Mouse (Mus musculus): ENCODE data around the gene Inpp4a. TPM values are rescaled to one million over a fixed set of nuclear protein-coding genes. Genes with fewer than 3 reads are reported as not detected.

Gene Inpp4a
- polyA plus RNA-seq, 1 experiment from 2014 or later = 74.9 TPM

DNA sequence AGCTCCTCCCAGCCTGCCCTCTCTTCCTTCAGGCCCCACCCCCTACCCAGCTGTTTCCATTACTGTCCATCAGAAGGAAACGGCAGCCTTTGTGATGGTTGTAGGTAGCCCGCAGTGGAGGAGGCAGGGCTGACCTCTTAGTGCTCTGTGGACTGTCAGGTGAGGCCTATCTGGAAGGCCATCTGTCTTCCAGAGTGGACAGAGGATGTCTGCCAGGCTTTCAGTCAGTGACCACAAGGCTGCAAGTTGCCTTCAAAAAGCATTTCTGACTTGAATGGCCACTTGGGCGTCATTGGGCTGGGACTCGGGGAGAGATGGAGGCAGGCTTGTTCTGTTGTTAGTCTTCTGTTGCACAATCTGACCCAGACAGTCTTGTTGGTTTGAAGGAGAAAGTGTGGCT, 79.9 kb downstream of the Inpp4a start:
- Histone ChIP-seq H3K36me3 (ENCODE audit: control insufficient read depth, insufficient read depth, low read length) (peaks cover 15% of the 10 kb centered on the region), H3K4me1 (ENCODE audit: control insufficient read depth, insufficient read depth, low read depth, low read length) (no peaks in the 10 kb centered on the region), H3K9ac (ENCODE audit: low read depth, low read length) (no peak overlapping the region), H3K27ac (ENCODE audit: low read depth, low read length) (no peak overlapping the region), H3K4me3 (ENCODE audit: low read length) (no peak overlapping the region), H3K27me3 (replicated peaks; ENCODE audit: control insufficient read depth, insufficient read depth, low read length) (no peaks in the 10 kb centered on the region), H3K4me2 (ENCODE audit: low read length) (no peak overlapping the region), H3K9me3 (ENCODE audit: control insufficient read depth, low read length) (no peaks in the 10 kb centered on the region)
- ATAC-seq = no peak
- WGBS = 72% methylated on average over 4 of the region's 4 CpGs

DNA sequence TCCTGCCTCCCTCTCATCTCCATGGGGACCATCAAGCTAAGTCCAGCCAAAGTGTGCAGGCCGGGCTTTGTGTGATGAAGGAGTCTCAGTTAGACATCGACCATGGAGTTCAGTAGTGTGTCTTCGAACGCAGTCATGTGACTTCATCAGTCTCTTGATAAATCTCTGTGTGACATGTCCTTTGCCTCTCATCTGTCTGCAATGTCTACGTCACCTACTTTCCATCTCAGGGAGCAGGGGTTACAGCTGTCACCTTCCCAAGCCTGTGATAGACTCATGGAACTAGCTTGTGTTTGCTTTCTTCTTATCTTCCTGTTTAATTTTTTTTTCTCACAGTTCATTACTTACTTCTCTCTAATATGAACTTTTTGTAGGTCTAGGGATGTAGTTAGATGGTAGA, 81.2 kb downstream of the Inpp4a start:
- no peaks in the 10 kb centered on the region for H3K4me1 ChIP-seq (ENCODE audit: control insufficient read depth, insufficient read depth, low read depth, low read length)
- H3K27me3 ChIP-seq (replicated peaks; ENCODE audit: control insufficient read depth, insufficient read depth, low read length) = no peaks in the 10 kb centered on the region
- H3K9ac ChIP-seq (ENCODE audit: low read depth, low read length) = no peak overlapping the region
- H3K27ac ChIP-seq (ENCODE audit: low read depth, low read length) = no peak overlapping the region
- WGBS = 92% methylated on average over 5 of the region's 5 CpGs
- H3K9me3 ChIP-seq (ENCODE audit: control insufficient read depth, low read length) = no peaks in the 10 kb centered on the region
- no peak overlapping the region for H3K4me3 ChIP-seq (ENCODE audit: low read length)
- no peak for ATAC-seq
- H3K4me2 ChIP-seq (ENCODE audit: low read length) = no peak overlapping the region
- peaks cover 6% of the 10 kb centered on the region for H3K36me3 ChIP-seq (ENCODE audit: control insufficient read depth, insufficient read depth, low read length)

DNA sequence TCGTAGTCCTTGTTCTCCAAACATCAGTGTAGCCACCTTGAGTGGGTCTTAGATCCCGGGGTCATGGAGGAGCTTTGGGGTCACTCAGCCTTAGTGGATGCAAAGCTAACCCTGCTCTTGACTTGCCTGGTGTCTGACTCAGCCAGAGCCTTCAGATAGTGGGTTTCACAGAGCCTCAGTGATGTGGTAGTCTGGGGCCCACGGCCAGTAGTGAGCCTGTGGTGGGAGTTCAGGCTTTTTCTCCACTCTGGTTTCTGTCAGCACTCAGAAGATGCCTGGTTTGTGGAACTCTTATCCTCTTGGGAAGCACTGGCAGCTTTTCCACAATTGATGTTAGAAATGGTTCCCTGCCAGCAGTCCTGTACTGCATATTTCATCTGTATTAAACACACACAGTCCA, 84.6 kb downstream of the Inpp4a start:
- H3K4me2 ChIP-seq (ENCODE audit: low read length) = no peak overlapping the region
- WGBS = 93% methylated on average over 3 of the region's 3 CpGs
- H3K9me3 ChIP-seq (ENCODE audit: control insufficient read depth, low read length) = no peaks in the 10 kb centered on the region
- no peak overlapping the region for H3K27ac ChIP-seq (ENCODE audit: low read depth, low read length)
- H3K9ac ChIP-seq (ENCODE audit: low read depth, low read length) = no peak overlapping the region
- peaks cover 15% of the 10 kb centered on the region for H3K36me3 ChIP-seq (ENCODE audit: control insufficient read depth, insufficient read depth, low read length)
- H3K27me3 ChIP-seq (replicated peaks; ENCODE audit: control insufficient read depth, insufficient read depth, low read length) = no peaks in the 10 kb centered on the region
- no peak overlapping the region for H3K4me3 ChIP-seq (ENCODE audit: low read length)
- H3K4me1 ChIP-seq (ENCODE audit: control insufficient read depth, insufficient read depth, low read depth, low read length) = no peaks in the 10 kb centered on the region
- no peak for ATAC-seq

DNA sequence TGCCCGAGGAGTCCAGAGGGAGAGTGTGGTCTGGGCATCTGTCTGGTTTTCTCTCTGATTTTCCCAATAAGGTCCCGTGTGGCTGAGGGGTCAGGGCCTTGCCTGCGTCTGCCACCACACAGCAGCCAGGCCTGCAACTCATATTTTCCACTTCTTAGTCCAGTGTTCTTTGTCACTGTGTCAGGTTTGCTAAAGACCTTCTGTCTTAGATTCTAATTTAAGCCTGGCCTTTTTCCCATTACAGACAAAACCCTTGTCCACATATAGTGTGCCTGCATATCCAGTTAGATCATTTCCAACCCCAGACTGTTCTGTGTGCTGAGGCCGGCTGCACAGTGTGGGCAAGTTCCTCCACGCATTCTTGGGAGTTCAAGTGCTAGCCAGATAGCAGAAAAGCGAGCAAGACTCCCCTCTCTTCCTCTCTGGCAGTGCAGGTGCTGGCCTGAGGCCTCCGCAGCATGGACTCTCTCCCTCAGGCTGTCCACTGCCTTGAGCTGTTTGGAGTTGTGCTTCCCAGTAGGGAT, 86.8 kb downstream of the Inpp4a start:
- Histone ChIP-seq H3K27ac (ENCODE audit: low read depth, low read length) (no peak overlapping the region), H3K27me3 (replicated peaks; ENCODE audit: control insufficient read depth, insufficient read depth, low read length) (no peaks in the 10 kb centered on the region), H3K4me3 (ENCODE audit: low read length) (no peak overlapping the region), H3K4me1 (ENCODE audit: control insufficient read depth, insufficient read depth, low read depth, low read length) (no peaks in the 10 kb centered on the region), H3K4me2 (ENCODE audit: low read length) (no peak overlapping the region), H3K36me3 (ENCODE audit: control insufficient read depth, insufficient read depth, low read length) (peaks cover 17% of the 10 kb centered on the region), H3K9me3 (ENCODE audit: control insufficient read depth, low read length) (no peaks in the 10 kb centered on the region), H3K9ac (ENCODE audit: low read depth, low read length) (no peak overlapping the region)
- WGBS = 84% methylated on average over 7 of the region's 7 CpGs
- ATAC-seq = no peak

DNA sequence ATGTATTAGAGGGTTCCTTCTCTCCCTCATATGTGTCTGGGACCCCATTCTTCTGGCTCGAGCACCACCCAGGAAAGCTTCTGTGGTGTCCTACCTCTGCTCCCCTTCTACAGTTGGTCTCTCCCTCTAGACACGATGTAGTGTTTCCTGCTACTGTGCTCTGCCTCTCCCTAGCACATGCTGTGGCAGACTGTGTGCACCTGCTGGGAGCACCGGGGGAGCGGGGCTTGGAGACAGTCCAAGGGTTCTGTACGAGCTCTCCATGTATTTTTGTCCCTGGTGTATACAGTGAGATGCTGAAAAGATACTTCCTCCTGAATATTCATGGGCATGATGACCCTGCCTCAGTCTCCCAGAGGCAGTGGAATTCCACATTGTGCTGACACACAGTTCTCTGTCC, 93.5 kb downstream of the Inpp4a start:
- H3K9me3 ChIP-seq (ENCODE audit: control insufficient read depth, low read length) = no peaks in the 10 kb centered on the region
- no peaks in the 10 kb centered on the region for H3K4me1 ChIP-seq (ENCODE audit: control insufficient read depth, insufficient read depth, low read depth, low read length)
- H3K4me3 ChIP-seq (ENCODE audit: low read length) = no peak overlapping the region
- ATAC-seq = no peak
- no peak overlapping the region for H3K27ac ChIP-seq (ENCODE audit: low read depth, low read length)
- no peak overlapping the region for H3K4me2 ChIP-seq (ENCODE audit: low read length)
- WGBS = 68% methylated on average over 5 of the region's 5 CpGs
- peaks cover 33% of the 10 kb centered on the region for H3K36me3 ChIP-seq (ENCODE audit: control insufficient read depth, insufficient read depth, low read length)
- no peaks in the 10 kb centered on the region for H3K27me3 ChIP-seq (replicated peaks; ENCODE audit: control insufficient read depth, insufficient read depth, low read length)
- no peak overlapping the region for H3K9ac ChIP-seq (ENCODE audit: low read depth, low read length)

DNA sequence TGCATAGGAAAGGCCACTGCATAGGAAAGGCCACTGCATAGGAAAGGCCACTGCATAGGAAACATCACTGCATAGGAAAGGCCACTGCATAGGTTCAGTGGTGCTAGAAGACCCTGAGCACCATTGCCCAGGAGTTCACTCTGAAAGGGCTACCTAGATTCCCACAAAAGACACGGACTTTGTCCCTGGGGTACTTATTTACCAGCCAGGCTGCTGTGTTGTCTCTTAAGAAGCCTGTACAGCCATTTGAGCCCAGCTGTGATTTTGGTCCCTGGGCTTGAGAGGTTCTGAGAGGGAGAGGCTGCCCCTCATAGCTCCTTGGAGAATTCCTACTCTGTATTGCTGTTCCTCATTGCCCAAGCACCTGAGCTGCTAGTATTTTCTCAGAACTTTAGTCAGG, 96.8 kb downstream of the Inpp4a start:
- Histone ChIP-seq H3K9ac (ENCODE audit: low read depth, low read length) (no peak overlapping the region), H3K27ac (ENCODE audit: low read depth, low read length) (no peak overlapping the region), H3K4me3 (ENCODE audit: low read length) (no peak overlapping the region), H3K4me2 (ENCODE audit: low read length) (no peak overlapping the region), H3K36me3 (ENCODE audit: control insufficient read depth, insufficient read depth, low read length) (peaks cover 31% of the 10 kb centered on the region), H3K27me3 (replicated peaks; ENCODE audit: control insufficient read depth, insufficient read depth, low read length) (no peaks in the 10 kb centered on the region), H3K4me1 (ENCODE audit: control insufficient read depth, insufficient read depth, low read depth, low read length) (no peaks in the 10 kb centered on the region), H3K9me3 (ENCODE audit: control insufficient read depth, low read length) (no peaks in the 10 kb centered on the region)
- no peak for ATAC-seq
- WGBS = 67% methylated on average over 1 of the region's 1 CpGs

DNA sequence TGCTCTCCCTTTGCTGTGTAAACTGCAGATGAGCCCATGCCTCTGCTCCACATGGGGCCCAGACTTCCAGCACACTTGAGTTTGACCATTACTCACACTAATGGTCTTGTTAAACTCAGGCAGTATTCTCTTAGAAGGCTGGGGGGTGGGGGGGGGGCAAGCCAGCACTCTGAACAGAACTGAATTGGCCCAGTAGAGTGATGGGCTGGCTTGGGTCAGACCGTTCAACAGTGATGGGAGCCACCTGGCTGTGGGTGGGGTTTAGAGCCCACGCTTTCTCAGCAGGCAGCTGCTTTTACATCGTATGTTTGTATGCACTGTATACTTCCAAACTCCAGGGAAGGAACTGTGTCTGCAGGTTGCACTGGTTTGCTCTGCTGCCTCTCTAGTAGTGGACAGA, 99.3 kb downstream of the Inpp4a start:
- WGBS = 47% methylated on average over 3 of the region's 3 CpGs
- no peaks in the 10 kb centered on the region for H3K9me3 ChIP-seq (ENCODE audit: control insufficient read depth, low read length)
- peaks cover 28% of the 10 kb centered on the region for H3K36me3 ChIP-seq (ENCODE audit: control insufficient read depth, insufficient read depth, low read length)
- no peak overlapping the region for H3K9ac ChIP-seq (ENCODE audit: low read depth, low read length)
- no peaks in the 10 kb centered on the region for H3K27me3 ChIP-seq (replicated peaks; ENCODE audit: control insufficient read depth, insufficient read depth, low read length)
- no peak overlapping the region for H3K4me2 ChIP-seq (ENCODE audit: low read length)
- no peak for ATAC-seq
- no peak overlapping the region for H3K27ac ChIP-seq (ENCODE audit: low read depth, low read length)
- no peaks in the 10 kb centered on the region for H3K4me1 ChIP-seq (ENCODE audit: control insufficient read depth, insufficient read depth, low read depth, low read length)
- no peak overlapping the region for H3K4me3 ChIP-seq (ENCODE audit: low read length)

DNA sequence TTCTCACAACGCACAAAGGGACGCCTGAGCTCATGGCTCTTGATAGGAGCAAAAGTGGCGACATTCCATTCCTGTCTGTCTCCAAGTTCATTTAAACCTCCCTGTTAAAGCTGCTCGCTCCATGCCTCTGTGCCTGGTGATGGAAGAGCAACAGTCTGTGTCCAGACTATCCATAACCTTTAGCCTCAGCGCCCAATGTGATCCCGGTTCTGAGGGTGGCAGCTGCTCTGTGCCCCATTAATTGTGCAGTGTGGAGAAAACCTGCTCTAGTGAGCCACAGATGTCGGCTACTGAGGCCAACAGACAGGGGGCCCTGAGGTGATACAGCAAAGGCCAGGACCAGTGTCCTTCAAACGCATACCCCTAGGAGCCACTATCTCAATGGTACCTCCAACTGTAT, 100.1 kb downstream of the Inpp4a start:
- WGBS = 63% methylated on average over 8 of the region's 8 CpGs
- Histone ChIP-seq H3K36me3 (ENCODE audit: control insufficient read depth, insufficient read depth, low read length) (peaks cover 23% of the 10 kb centered on the region), H3K4me3 (ENCODE audit: low read length) (no peak overlapping the region), H3K27me3 (replicated peaks; ENCODE audit: control insufficient read depth, insufficient read depth, low read length) (no peaks in the 10 kb centered on the region), H3K27ac (ENCODE audit: low read depth, low read length) (no peak overlapping the region), H3K9me3 (ENCODE audit: control insufficient read depth, low read length) (no peaks in the 10 kb centered on the region), H3K4me2 (ENCODE audit: low read length) (no peak overlapping the region), H3K4me1 (ENCODE audit: control insufficient read depth, insufficient read depth, low read depth, low read length) (no peaks in the 10 kb centered on the region), H3K9ac (ENCODE audit: low read depth, low read length) (no peak overlapping the region)
- no peak for ATAC-seq

DNA sequence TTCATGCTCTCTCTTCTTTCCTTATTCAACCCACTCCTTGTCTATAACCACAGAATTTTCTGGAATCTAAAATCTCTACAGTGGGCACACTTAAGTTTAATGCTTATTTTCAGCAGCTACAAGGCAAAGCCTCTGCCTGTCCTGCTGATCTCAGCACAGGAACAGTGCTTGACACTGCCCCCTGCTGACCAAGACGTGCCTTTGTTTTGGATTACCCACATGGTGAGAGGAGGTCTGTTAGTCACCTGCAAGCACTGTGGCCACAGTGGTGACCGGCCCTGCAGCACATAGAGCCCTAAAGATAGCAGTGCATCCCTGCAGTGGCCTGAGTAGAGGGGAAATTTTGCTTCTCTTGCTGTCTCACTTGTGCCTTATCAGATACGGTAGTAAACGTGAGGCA, 102.0 kb downstream of the Inpp4a start:
- Histone ChIP-seq H3K4me1 (ENCODE audit: control insufficient read depth, insufficient read depth, low read depth, low read length) (no peaks in the 10 kb centered on the region), H3K27me3 (replicated peaks; ENCODE audit: control insufficient read depth, insufficient read depth, low read length) (no peaks in the 10 kb centered on the region), H3K27ac (ENCODE audit: low read depth, low read length) (no peak overlapping the region), H3K9ac (ENCODE audit: low read depth, low read length) (no peak overlapping the region), H3K4me3 (ENCODE audit: low read length) (no peak overlapping the region), H3K9me3 (ENCODE audit: control insufficient read depth, low read length) (no peaks in the 10 kb centered on the region), H3K4me2 (ENCODE audit: low read length) (no peak overlapping the region), H3K36me3 (ENCODE audit: control insufficient read depth, insufficient read depth, low read length) (peaks cover 18% of the 10 kb centered on the region)
- ATAC-seq = 0 out of 2 replicates have a peak, but pooled peaks have one; percentile 34
- WGBS = 55% methylated on average over 4 of the region's 4 CpGs

DNA sequence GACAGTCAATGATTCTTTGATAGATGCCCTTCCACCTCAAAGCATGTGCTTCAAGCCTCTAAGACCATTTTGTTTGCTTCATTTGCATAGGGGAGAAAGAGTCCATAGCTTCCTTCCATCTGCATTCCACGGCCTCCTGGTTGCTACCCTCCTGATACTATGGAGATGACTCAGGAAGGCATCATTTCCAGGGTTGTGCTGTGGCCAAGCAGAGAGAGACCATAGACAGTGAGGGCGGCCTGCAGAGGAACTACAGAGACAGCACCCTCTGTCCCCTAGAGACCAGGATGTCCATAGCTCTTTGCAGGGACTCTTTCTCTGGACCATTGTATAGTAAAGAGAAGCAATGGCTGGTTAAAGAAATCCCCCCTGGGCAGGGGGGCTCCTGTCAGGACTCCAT, 105.5 kb downstream of the Inpp4a start:
- no peak overlapping the region for H3K27ac ChIP-seq (ENCODE audit: low read depth, low read length)
- no peak overlapping the region for H3K9ac ChIP-seq (ENCODE audit: low read depth, low read length)
- H3K4me3 ChIP-seq (ENCODE audit: low read length) = no peak overlapping the region
- H3K4me1 ChIP-seq (ENCODE audit: control insufficient read depth, insufficient read depth, low read depth, low read length) = no peaks in the 10 kb centered on the region
- peaks cover 15% of the 10 kb centered on the region for H3K36me3 ChIP-seq (ENCODE audit: control insufficient read depth, insufficient read depth, low read length)
- no peak overlapping the region for H3K4me2 ChIP-seq (ENCODE audit: low read length)
- H3K27me3 ChIP-seq (replicated peaks; ENCODE audit: control insufficient read depth, insufficient read depth, low read length) = no peaks in the 10 kb centered on the region
- peak; percentile 61; the same call in 1 of the 2 replicates for ATAC-seq
- no peaks in the 10 kb centered on the region for H3K9me3 ChIP-seq (ENCODE audit: control insufficient read depth, low read length)
- WGBS = 68% methylated on average over 2 of the region's 2 CpGs
